Mouse (Mus musculus) liver, embryonic 14.5 days (tissue): Measurements from ENCODE around the gene Cux1.

Experiments used
- CTCF ChIP-seq: IDR thresholded peaks from 2 replicates; pipeline ENCODE4 v1.5.1; 2016; ENCODE audit warnings: antibody characterized with exemption, low read depth, control low read depth
- EP300 ChIP-seq: IDR thresholded peaks from 2 replicates; pipeline ENCODE4 v1.6.1; 2016; ENCODE audit warnings: antibody characterized with exemption, low read depth

DNA sequence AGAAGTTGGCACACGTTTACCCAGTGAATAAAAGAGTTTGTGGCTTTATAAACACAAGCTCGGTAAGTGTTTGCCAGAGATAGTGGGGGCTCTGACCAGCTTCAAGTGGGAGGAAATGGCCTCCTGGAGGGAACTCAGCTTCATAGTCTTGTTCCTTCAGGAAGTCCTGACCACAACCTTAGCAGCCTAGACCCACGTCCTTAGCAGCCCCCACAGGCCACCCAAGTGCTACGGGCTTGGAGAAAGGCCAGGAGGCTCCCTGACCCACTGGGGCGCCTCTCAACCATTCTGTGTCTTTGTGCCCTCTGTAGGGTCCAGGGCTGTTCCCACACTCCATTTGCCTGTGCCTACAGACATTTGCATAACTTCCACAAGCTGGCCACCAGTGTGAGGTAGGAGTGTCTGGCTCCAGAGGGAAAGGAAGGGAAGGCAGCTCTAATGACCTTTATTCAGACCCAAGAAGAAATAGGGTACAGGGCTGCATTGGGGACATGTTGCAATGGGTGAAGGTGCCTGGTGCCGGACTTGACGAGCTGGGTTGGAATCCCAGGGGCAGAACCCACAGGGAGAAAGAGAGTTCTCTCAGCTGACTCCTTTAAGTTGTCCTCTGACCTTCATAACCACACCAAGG, 340.9 kb downstream of the Cux1 start:
- TF ChIP-seq CTCF (no peak), EP300 (no peak)
